Mouse (Mus musculus) thymus, postnatal 36 days (tissue): Measurements from ENCODE around the gene Atp4b.

Source experiments
- DNase-seq, 2 experiments: peaks; one replicate each; pipeline ENCODE4 v3.0.0; 2022; ENCODE audit warnings: mixed read lengths in 2 of 2

Gene Atp4b

DNA sequence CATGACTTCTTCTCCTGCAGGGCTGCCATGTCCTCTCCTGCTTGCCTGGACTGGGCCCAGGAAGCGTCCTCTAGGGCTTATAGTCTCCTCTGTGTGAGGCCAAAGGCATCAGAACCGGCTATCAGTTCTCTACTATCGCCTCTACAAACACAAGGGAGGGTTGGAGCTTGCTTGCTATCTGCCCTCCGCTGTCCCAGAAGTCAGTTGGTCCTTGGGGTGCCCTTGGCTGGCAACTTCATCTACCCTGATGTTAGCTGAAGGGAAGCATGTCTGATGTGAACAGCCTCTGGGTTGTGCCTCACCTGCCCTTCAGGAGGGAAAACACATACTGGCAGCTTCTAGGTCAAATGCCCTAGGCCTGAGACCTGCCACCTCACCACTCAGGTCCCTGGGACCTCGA is at the start of gene Atp4b:
Atp4b (minus strand) TSS at position 101 of the 400 bp plus-strand sequence.
- DNase-seq, result no peak

- DNase-seq, result no peak
Measured at GRCm38 (mm10) chr8:13442152-13442551, 45.5 kb upstream of the Atp4b start.

DNA sequence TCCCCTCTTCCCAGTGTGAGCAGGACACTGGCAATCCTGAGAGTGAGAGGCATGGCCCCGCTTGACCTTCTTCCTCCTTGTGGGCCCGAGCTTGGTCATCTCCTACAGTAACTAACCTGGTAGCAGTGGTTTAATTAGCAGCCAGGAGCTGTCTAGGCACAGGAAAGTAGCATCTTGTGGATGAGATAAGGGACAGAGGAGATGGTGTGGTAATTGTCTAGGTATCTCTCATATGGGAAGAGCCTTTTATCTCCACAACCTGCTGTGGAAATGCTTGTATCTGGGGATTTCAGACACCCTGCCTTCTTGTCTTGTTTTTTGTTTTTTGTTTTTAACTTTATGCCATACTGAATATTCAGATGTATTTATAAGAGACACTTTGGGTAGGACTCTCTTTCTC is 40.9 kb upstream of the Atp4b start:
- DNase-seq, result no peak

GRCm38 (mm10) chr8:13436052-13436451 is 39.4 kb upstream of the Atp4b start:
- DNase-seq, result no peak

DNA sequence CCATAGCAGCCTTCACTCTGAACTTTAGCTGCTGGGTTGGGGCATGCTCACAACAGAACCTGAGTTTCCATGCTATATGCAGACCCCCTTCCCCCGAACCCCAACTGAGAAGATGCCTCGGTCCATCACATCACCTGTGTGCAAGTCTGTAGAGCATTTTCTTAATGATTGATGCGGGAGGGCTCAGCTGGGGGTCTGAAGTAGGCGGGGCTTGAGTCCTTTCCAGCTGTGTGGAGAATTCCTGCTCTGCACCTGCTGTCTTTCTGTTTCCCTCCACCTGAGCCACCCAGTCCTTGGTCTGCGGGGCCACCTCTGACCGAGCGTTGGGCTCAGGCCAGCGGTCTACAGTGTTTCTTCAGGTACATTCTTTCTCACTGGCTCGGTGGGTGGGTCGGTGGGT is 38.3 kb upstream of the Atp4b start, which contains the start of gene Tmem255b:
Tmem255b (plus strand) TSS at position 301 of the 400 bp plus-strand sequence.
- DNase-seq, result no peak

DNA sequence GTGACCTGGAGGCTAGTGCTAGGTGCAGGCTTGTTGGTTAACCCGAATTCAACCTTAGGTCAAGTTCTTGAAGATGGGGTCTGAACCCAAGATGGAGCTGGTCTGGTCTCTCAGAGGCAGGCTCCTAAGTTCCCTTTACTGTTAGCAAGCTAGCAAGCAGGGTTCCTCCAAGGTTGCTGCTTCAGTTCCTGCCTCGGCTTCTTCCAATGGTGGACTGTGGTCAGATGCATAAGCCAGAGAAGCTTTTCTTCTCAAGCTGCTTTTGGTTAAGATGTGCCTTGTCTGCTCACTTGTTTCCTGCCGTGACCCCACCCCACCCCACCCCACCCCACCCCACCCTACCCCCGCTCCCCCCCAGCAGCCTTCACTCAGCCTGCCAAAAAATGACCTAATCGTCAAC is 36.5 kb upstream of the Atp4b start:
- no peak for DNase-seq

DNA sequence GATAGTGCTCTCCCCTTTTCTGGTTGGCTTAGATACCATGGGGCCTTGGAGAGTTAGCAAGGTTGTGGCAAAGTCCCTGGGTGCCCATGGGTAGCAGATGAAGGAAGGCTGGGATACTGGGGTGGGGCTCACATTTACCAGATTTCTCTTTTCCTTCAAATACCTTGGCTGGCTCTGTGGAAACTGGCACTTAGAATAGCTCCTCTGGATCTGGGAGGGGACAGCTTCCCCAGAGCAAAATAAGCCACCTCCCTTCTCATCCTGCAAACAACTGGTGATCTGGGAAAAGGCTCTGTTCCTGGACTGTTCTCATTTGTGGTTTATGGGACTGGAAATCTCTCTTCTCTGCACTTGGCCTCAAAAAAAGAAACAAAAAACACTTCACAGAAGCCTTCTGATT is 34.2 kb upstream of the Atp4b start:
- DNase-seq, result no peak

GRCm38 (mm10) chr8:13430412-13430811 is 33.8 kb upstream of the Atp4b start:
- DNase-seq, result no peak

DNA sequence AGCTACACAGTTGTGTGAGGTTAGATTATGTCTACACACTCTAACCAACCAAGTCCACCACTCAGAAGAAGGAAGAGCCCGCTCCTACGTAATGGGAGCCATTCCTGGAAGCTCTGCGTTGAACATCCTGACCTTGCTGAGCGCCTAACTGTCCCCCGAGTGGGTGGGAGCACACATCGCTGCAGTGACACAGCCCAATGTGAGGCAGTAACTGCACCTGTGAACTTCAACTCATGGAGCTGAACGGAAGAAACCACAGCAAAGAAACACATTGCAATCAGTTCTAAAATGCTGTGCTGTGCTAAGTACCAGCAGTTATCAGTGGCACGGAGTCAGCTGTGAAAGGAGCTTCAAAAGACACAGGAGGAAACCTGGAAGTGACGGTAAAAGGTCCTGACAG is 31.5 kb upstream of the Atp4b start:
- DNase-seq, result peak; percentile 64 to 83

GRCm38 (mm10) chr8:13427351-13427750 is 30.7 kb upstream of the Atp4b start:
- no peak for DNase-seq

DNA sequence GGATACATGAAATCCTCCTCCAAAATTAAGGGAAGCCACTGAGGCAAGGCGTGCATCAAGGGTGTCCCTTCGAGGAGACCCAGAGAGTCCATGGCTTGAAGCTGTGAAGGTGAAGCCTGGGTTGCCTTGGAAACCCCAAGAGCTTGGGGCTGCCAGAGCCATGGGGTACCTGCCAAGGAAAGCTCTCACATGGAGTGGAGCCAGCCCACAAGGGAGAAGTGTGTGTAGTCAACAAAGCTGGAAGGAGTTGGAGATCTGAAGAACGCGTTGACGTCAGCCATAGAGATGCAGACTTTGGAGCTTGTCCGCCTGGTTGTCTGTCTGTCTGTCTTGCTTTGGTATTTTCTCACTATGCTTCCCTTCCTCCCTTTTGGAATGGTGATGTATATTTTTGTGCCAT is 24.3 kb upstream of the Atp4b start:
- DNase-seq, result no peak

DNA sequence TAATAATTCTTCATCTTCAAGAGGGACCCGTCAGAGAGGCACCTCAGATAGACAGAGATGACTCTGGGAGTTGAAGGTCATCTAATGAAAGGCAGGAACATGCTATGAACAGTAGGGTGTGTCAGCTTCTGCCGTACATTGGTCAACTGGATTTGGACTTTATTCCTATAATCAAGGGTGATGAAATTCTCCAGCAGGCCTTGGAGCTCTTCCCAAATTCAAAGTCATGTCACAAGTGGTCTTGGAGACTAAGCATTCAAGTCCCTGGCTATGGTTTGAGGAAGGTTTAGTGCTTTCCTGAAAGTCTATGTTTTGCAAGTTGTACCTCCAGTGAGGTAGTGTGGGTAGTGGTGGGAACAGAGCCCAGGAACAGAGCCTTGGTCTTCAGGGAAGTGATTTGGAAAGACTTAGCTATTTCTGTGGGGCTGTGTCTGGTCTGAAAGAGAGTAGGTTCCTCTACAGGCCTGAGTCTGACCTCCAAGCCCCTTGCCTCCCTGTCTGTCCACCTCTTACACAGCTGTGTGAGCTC is 22.6 kb upstream of the Atp4b start:
- no peak for DNase-seq

DNA sequence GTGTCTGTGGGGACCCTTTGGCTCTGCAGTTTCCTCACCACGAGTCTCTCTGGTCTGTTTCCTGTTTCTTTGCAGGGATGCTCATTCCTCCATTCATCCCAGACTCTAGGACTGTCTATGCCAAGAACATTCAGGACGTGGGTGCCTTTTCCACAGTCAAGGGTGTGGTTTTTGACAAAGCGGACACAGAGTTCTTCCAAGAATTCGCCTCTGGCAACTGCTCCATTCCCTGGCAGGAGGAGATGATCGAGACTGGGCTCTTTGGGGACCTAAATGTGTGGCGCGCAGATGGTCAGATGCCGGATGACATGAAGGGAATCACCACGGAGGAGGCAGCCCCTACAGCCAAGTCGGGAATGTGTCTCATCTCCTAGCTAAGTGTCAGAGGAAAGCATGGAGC is 19.3 kb upstream of the Atp4b start:
- DNase-seq, result no peak

DNA sequence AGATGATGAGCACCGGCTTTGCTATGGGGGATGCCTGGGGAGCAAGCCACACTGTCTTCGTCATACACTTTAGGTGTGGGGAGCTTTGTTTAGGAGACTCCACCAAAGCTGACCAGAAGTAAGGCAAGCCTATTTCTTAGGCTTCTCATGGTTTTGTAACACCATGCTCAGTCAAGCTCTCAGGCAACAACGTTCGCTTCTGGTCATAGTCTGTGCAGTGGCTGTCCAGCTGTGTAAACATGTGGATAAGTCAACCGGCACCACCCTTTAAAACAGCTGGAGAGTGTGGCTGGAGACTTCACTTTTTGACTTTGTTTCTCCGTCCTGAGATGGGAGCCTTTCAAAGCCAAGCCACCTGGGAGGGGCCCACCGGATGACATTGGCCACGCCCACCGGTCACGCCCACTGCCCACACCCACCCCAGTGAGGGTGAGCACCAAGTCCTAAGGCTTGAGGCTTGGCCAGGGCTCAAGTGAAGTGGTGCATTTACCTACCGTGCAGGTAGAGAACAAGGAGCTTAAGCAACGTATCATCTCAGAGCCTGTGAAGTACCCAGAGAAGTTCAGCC is 17.3 kb upstream of the Atp4b start:
- DNase-seq, result peak; percentile 41 to 60

GRCm38 (mm10) chr8:13412891-13413558 is 16.4 kb upstream of the Atp4b start:
- DNase-seq, result peak; percentile 59 to 65

GRCm38 (mm10) chr8:13411597-13411996 is 15.0 kb upstream of the Atp4b start:
- peak; percentile 68 to 69 for DNase-seq

DNA sequence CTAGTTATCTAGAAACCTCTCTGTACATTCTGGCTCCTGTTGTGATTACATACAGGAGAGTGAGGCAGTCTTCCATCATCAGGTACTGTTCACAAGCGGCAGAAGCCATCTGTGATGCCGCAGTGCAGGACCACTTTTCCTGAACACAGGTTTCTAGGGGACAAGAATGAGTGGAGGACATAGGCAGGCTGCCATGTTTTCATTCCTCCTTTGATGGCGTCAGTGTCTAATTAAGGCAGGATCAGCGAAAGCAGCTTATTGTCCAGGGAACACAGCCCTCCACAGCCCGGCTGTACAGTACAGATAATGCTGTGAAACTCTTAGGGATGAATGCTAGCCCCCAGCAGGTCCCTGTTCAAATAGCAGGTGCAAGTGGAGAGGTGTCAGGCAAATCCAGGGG is 9.4 kb upstream of the Atp4b start:
- DNase-seq, result no peak

GRCm38 (mm10) chr8:13404666-13405131 is 8.1 kb upstream of the Atp4b start, which contains the start of gene Grk1:
TSS of gene Grk1 (plus strand) at chr8:13405081.
- DNase-seq, result no peak

GRCm38 (mm10) chr8:13403517-13403916 is 6.9 kb upstream of the Atp4b start:
- no peak for DNase-seq

DNA sequence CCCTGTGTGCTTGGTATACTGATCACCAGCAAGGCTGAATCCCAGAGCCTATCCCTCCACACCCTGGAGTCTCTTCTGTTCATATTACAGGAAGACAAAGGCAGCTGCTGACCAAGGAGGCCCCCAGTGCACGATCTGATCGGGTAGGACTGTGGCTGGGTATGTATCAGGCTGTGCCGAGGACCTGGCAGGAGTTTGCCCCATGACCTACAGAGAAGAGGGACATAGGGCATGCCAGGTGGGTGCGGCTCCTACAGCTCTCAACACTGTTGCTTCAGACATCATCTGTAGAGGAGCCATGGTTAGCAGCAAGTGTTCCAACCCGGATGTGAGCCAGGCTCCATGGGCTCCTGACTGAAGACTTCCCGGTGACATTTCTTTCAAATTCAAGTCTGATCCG is 2.8 kb downstream of the Atp4b start:
- DNase-seq, result no peak

DNA sequence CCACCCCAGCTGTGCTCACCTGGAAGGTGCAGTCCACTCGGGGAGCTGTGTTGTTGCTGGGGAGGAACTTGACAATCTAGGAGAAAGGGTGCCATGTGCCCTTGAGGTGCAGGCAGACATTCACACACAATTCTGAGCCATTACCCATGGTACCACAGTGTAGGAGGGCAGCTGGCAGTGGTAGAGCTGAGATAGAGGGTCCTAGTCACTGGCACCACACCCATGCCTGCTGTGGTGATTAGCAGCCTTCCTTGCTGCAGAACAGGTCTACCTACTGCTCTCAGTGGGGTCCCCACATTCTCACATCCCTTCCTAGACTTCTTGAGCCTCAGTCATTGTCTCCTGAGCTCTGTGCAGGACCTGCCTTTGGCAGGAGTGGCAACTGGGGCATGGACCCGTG is 7.9 kb downstream of the Atp4b start:
- DNase-seq, result no peak

DNA sequence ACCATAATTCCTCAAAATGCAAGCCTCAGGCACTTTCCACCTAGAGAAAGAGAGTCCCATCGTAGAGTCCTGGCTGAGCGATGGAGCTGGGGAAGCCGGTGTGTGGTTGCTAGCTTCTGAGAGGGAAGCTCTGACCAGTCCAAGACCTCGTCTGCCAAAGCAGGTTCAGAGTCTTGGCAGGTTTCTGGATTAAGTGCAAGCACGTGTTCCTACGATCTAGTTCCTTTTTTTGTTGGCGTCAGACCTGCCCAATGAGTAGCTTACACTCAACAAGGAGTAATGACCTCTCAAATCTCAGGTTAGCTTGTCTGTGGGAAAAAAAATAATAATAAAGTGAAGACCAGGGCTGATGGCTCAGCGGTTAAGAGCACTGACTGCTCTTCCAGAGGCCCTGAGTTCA is 8.9 kb downstream of the Atp4b start:
- no peak for DNase-seq

- DNase-seq, result no peak
Measured at GRCm38 (mm10) chr8:13386366-13386765, 10.3 kb downstream of the Atp4b start.

GRCm38 (mm10) chr8:13382999-13383398 is 13.6 kb downstream of the Atp4b start:
- no peak for DNase-seq
